Mouse (Mus musculus) megakaryocyte, embryonic 14.5 days (primary cell): ENCODE measurements around the gene Serpina16.

Source experiments
- FLI1 ChIP-seq: IDR thresholded peaks from 2 replicates; pipeline ENCODE4 v1.6.1; 2012; ENCODE audit warnings: low read length, inconsistent platforms, mixed read lengths
- GATA1 ChIP-seq: IDR thresholded peaks from 3 replicates; pipeline ENCODE4 v1.6.1; 2012; ENCODE audit warnings: mixed read lengths, low read length, inconsistent platforms, borderline replicate concordance

DNA sequence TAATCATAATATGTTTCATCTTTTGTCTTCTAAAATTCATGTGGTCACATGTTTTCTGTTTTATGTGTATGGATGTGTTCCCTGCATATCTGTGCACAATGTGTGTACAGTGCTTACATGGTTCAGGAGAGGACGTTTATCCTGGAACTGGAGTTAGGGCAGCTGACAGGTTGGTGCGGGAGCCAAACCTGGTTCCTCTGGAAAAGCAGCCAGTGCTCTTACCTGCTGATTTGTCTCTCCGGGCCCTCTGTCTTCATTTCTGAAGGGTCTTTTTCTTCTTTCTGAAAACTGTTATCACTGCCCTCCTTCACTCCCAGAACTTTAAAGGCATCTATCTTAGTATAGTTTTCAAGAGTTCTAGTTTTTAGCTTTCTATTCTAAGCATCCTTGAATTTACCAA is 32.1 kb downstream of the Serpina16 start:
- TF ChIP-seq FLI1, result no peak
- no peak for TF ChIP-seq GATA1
